Mouse (Mus musculus): Measurements from ENCODE around the gene Zfp354b. TPM values are rescaled to one million over a fixed set of nuclear protein-coding genes. Genes with fewer than 3 reads are reported as not detected.

Zfp354b gene
- total RNA-seq (2014; rRNA removed) = 4.6 and 5.0 TPM in 2 replicates
- polyA plus RNA-seq (2015; fragmentation: Nextera tagmentation; extraction: Ambion mirVana) = 2.1 and 2.3 TPM in 2 replicates

DNA sequence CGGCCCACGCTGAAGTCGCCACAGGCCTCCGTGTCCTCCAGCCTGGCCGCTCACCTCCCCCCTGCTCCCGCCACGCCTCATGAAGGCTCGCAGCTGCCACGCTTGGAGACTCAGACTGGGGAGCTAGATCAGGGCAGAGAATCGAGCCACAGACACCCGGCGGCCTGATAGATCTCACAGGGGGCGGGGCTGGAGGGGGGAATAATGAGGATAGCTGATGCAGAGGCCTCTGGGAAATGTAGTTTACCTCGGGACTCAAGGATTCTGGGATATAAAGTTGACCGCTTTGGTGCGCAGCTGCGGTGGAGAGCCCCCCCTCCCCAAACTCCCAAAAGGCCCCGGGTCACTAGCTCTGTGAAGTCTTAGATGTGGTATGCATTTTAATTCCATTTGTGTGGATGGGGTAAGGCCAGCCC is at the start of gene Zfp354b:
TSS of gene Zfp354b (minus strand) at position 183 of the 416 bp plus-strand sequence.
- Histone ChIP-seq H3K4me1 (ENCODE audit: insufficient read depth) (peaks cover 5% of the 10 kb centered on the region; the same call in 1 of the 2 replicates), H3K9ac (peak within 1 kb of the TSS; percentile 72), H3K36me3 (ENCODE audit: insufficient read depth) (no peaks in the 10 kb centered on the region), H3K27me3 (ENCODE audit: insufficient read depth, low read length) (no peaks in the 10 kb centered on the region), H3K9me3 (ENCODE audit: low read length) (no peaks in the 10 kb centered on the region), H3K4me3 (ENCODE audit: low read depth, low read length) (peak within 1 kb of the TSS; percentile 66), H3K4me2 (ENCODE audit: low read depth) (peak within 1 kb of the TSS; percentile 89), H3K27ac (ENCODE audit: low read depth, low read length) (peak within 1 kb of the TSS; percentile 80)
- peak; percentile 96 for ATAC-seq
- DNase-seq = peak; percentile 92
- TF ChIP-seq CTCF (IDR thresholded peaks at IDR 0.05; ENCODE audit: low read depth) = 0 out of 2 replicates have a peak, but pooled peaks have one; percentile 4
- 2% methylated on average over 18 of the region's 18 CpGs for WGBS

DNA sequence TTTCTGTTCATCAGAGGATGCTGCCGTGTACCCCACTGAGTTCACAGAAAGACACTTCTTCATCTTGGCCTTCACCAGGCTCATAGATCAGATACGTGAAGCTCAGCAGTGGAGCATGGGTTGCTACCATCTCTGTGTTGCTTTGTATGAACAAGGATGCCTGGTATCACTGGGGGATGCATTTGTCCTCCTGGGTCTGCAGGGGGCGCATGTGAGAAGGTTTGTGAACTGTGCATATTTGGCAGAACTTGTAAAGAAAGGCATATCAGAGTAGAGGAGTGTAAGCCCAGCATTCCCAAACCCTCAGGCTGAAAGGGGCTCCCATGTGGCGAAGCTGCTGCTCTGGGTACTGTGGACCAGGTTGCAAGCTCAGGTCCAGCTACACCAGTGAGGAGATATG is 45.8 kb upstream of the Zfp354b start:
- H3K27ac ChIP-seq (ENCODE audit: low read depth, low read length) = no peak overlapping the region
- no peaks in the 10 kb centered on the region for H3K9me3 ChIP-seq (ENCODE audit: low read length)
- no peaks in the 10 kb centered on the region for H3K4me1 ChIP-seq (ENCODE audit: insufficient read depth)
- TF ChIP-seq CTCF (IDR thresholded peaks at IDR 0.05; ENCODE audit: low read depth) = no peak
- H3K4me2 ChIP-seq (ENCODE audit: low read depth) = no peak overlapping the region
- WGBS = 66% methylated on average over 4 of the region's 4 CpGs
- no peak overlapping the region for H3K9ac ChIP-seq
- no peaks in the 10 kb centered on the region for H3K36me3 ChIP-seq (ENCODE audit: insufficient read depth)
- no peaks in the 10 kb centered on the region for H3K27me3 ChIP-seq (ENCODE audit: insufficient read depth, low read length)
- no peak for DNase-seq
- ATAC-seq = no peak
- H3K4me3 ChIP-seq (ENCODE audit: low read depth, low read length) = no peak overlapping the region

DNA sequence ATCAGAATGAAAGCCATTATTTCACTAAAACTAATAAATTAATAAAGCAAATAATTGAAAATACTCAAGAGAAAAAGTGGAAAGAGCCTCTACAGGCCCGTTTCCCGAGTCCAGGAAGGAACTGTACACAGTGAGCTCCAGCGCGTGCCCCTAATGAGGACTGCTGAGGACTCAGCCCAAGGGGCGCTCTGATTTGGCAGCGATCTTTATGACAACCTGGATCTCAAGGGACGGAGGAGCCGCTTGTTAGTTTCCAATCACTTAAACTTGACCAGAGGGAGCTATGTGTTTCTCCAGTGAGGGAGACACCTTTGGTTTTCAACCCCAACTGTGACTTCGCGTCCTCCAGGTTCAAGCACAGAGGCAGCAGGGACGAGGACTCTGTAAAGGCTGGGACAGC is 34.8 kb upstream of the Zfp354b start, which contains the start of gene Olfr1378:
TSS of gene Olfr1378 (plus strand) at position 301 of the 400 bp plus-strand sequence.
- Histone ChIP-seq H3K27ac (ENCODE audit: low read depth, low read length) (no peak within 1 kb of the TSS), H3K9ac (no peak within 1 kb of the TSS), H3K9me3 (ENCODE audit: low read length) (no peaks in the 10 kb centered on the region), H3K4me2 (ENCODE audit: low read depth) (no peak within 1 kb of the TSS), H3K4me1 (ENCODE audit: insufficient read depth) (no peaks in the 10 kb centered on the region), H3K36me3 (ENCODE audit: insufficient read depth) (no peaks in the 10 kb centered on the region), H3K27me3 (ENCODE audit: insufficient read depth, low read length) (no peaks in the 10 kb centered on the region), H3K4me3 (ENCODE audit: low read depth, low read length) (no peak within 1 kb of the TSS)
- no peak for TF ChIP-seq CTCF (IDR thresholded peaks at IDR 0.05; ENCODE audit: low read depth)
- DNase-seq (no peak), ATAC-seq (no peak)
- WGBS = 88% methylated on average over 11 of the region's 11 CpGs

DNA sequence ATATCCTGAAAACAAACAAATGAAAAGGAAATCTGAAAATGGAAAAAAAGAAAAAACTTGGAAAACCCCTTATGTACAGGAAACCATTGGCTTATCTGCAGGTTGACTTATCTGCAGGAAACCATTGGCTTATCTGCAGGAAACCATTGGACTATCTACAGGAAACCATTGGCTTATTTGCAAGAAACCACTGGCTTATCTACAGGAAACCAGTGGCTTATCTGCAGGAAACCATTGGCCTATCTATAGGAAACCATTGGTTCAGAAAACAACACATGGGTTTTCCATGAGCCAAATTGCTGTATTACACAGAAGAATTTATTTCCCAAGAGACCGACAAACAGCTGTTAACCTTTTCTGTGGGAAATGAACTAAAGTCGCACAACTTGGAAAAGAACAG is 33.5 kb upstream of the Zfp354b start:
- Histone ChIP-seq H3K36me3 (ENCODE audit: insufficient read depth) (no peaks in the 10 kb centered on the region), H3K9me3 (ENCODE audit: low read length) (no peaks in the 10 kb centered on the region), H3K27ac (ENCODE audit: low read depth, low read length) (no peak overlapping the region), H3K4me1 (ENCODE audit: insufficient read depth) (no peaks in the 10 kb centered on the region), H3K4me3 (ENCODE audit: low read depth, low read length) (no peak overlapping the region), H3K27me3 (ENCODE audit: insufficient read depth, low read length) (no peaks in the 10 kb centered on the region), H3K9ac (no peak overlapping the region), H3K4me2 (ENCODE audit: low read depth) (no peak overlapping the region)
- TF ChIP-seq CTCF (IDR thresholded peaks at IDR 0.05; ENCODE audit: low read depth) = no peak
- 88% methylated on average over 2 of the region's 2 CpGs for WGBS
- no peak for DNase-seq
- ATAC-seq = no peak

DNA sequence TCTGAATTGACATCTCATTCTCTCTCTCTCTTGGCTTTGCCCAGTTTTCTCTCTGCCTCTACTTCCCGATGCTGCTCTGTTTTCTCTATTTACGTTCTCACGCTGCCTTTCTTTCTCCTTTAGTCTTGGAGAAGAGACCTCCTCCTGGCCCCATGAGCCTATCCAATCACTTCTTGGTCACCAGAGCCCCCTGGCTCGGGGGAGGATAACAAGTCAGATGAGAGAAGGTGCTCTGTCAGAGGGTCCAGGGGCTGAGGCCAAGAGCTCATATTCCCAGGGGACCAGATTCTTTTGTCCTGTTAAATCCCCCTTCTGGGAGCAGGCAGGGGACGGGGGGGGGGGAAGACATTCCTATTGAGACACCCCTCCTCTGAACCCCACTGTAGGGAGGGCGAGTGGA is 22.2 kb upstream of the Zfp354b start, which contains the start of gene Prop1:
TSS of gene Prop1 (minus strand) at position 101 of the 400 bp plus-strand sequence.
- 63% methylated on average over 6 of the region's 6 CpGs for WGBS
- Histone ChIP-seq H3K9me3 (ENCODE audit: low read length) (no peaks in the 10 kb centered on the region), H3K9ac (no peak within 1 kb of the TSS), H3K27me3 (ENCODE audit: insufficient read depth, low read length) (no peaks in the 10 kb centered on the region), H3K4me3 (ENCODE audit: low read depth, low read length) (no peak within 1 kb of the TSS), H3K4me2 (ENCODE audit: low read depth) (no peak within 1 kb of the TSS), H3K36me3 (ENCODE audit: insufficient read depth) (no peaks in the 10 kb centered on the region), H3K4me1 (ENCODE audit: insufficient read depth) (no peaks in the 10 kb centered on the region), H3K27ac (ENCODE audit: low read depth, low read length) (no peak within 1 kb of the TSS)
- no peak for DNase-seq
- TF ChIP-seq CTCF (IDR thresholded peaks at IDR 0.05; ENCODE audit: low read depth) = no peak
- no peak for ATAC-seq

DNA sequence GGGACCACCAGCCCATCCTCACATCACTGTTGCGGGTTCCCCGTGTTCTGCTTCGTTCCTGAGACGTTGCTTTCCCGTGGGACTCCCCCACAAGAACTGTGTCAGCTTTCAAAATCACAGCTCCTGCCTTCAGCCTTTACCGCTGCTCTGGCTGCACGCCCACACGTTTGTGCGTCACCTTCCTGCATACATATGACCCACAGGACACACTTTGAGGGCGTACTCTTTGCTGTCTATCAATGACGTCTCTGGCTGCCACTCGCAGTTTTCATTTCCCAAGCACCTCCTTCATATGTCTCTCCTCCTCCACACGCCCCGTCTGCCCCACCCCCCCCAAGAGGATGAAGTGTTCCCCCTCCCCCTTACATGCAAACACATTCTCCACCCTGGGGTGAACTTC is 20.9 kb upstream of the Zfp354b start:
- peak; percentile 9 for DNase-seq
- Histone ChIP-seq H3K27ac (ENCODE audit: low read depth, low read length) (no peak overlapping the region), H3K36me3 (ENCODE audit: insufficient read depth) (no peaks in the 10 kb centered on the region), H3K9me3 (ENCODE audit: low read length) (no peaks in the 10 kb centered on the region), H3K27me3 (ENCODE audit: insufficient read depth, low read length) (no peaks in the 10 kb centered on the region), H3K4me2 (ENCODE audit: low read depth) (no peak overlapping the region), H3K9ac (no peak overlapping the region), H3K4me3 (ENCODE audit: low read depth, low read length) (no peak overlapping the region), H3K4me1 (ENCODE audit: insufficient read depth) (no peaks in the 10 kb centered on the region)
- no peak for ATAC-seq
- TF ChIP-seq CTCF (IDR thresholded peaks at IDR 0.05; ENCODE audit: low read depth) = no peak
- whole genome bisulfite sequencing = 72% methylated on average over 14 of the region's 14 CpGs

DNA sequence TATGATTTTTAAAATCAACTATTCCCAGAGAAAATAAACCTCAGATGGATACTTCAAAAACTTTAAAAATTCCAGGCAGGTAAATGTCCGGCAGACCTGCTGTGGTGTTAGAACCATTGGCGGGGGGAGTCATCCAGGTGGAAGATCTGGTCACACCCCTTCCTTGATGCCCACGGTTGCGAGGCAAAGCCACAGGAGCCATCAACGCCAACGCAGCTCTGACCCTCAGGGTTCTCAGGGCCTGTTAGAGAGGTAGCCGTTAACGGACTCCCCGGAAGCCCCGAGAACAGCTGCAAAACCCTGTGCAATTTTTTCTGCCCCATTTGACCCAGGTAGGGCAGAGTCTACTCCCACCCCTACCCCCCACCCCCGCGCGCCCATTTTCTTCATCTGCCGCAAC is 12.1 kb upstream of the Zfp354b start, which contains the start of gene 4933414I15Rik:
TSS of gene 4933414I15Rik (minus strand) at position 260 of the 400 bp plus-strand sequence.
- Histone ChIP-seq H3K4me2 (ENCODE audit: low read depth) (no peak within 1 kb of the TSS), H3K9ac (no peak within 1 kb of the TSS), H3K36me3 (ENCODE audit: insufficient read depth) (no peaks in the 10 kb centered on the region), H3K27me3 (ENCODE audit: insufficient read depth, low read length) (no peaks in the 10 kb centered on the region), H3K4me1 (ENCODE audit: insufficient read depth) (no peaks in the 10 kb centered on the region), H3K27ac (ENCODE audit: low read depth, low read length) (no peak within 1 kb of the TSS), H3K9me3 (ENCODE audit: low read length) (no peaks in the 10 kb centered on the region), H3K4me3 (ENCODE audit: low read depth, low read length) (no peak within 1 kb of the TSS)
- ATAC-seq (no peak), DNase-seq (no peak)
- no peak for TF ChIP-seq CTCF (IDR thresholded peaks at IDR 0.05; ENCODE audit: low read depth)
- 84% methylated on average over 14 of the region's 14 CpGs for WGBS

Data from forebrain, postnatal 0 days (tissue).